Mouse (Mus musculus): ENCODE results near the gene Nek2. TPM values are rescaled to one million over a fixed set of nuclear protein-coding genes. Genes with fewer than 3 reads are reported as not detected.

Gene Nek2
- polyA plus RNA-seq, 1 experiment from 2014 or later: 16.5 TPM

DNA sequence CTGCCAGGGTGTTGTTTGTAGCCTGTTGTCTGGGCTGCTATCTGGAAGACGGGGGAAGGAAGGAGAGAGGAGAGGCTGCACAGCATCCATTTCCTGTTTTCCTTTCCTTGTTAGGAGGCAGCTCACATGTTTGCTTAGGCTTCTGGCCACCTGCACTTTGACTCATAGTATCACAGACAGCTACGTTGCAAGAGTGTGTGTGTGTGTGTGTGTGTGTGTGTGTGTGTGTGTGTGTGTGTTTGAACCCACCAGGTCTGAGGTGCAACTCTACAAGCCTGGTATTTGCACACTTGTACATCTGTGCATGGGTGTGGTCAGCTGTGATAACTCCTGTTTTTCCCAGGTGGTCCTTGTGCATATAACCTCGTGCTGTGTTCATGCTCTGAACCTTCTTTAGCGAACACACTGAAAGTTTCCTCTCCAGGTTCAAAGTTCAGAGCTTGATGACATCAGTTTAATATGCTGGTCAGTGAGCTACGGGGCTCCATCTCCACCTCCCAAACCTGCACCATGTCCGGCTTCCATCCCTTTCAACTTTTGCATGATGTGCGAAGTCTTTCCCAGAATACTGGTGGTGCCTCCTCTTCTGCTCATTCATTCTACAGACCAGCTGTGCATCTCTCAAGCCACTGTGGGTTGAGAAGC is 27.2 kb upstream of the Nek2 start:
- H3K27me3 ChIP-seq (replicated peaks; ENCODE audit: control insufficient read depth, insufficient read depth, low read length): no peaks in the 10 kb centered on the region
- WGBS: 86% methylated on average over 7 of the region's 7 CpGs
- H3K4me3 ChIP-seq (replicated peaks; ENCODE audit: low read length): no peak overlapping the region
- H3K9ac ChIP-seq (replicated peaks; ENCODE audit: low read depth, low read length): no peak overlapping the region
- no peak for ATAC-seq
- H3K36me3 ChIP-seq (ENCODE audit: control insufficient read depth, insufficient read depth): no peaks in the 10 kb centered on the region
- no peak overlapping the region for H3K4me2 ChIP-seq (ENCODE audit: low read length)
- H3K27ac ChIP-seq (ENCODE audit: low read length): no peak overlapping the region
- no peaks in the 10 kb centered on the region for H3K9me3 ChIP-seq (ENCODE audit: control insufficient read depth, low read length)
- H3K4me1 ChIP-seq (replicated peaks; ENCODE audit: control insufficient read depth, insufficient read depth, low read length): no peaks in the 10 kb centered on the region

DNA sequence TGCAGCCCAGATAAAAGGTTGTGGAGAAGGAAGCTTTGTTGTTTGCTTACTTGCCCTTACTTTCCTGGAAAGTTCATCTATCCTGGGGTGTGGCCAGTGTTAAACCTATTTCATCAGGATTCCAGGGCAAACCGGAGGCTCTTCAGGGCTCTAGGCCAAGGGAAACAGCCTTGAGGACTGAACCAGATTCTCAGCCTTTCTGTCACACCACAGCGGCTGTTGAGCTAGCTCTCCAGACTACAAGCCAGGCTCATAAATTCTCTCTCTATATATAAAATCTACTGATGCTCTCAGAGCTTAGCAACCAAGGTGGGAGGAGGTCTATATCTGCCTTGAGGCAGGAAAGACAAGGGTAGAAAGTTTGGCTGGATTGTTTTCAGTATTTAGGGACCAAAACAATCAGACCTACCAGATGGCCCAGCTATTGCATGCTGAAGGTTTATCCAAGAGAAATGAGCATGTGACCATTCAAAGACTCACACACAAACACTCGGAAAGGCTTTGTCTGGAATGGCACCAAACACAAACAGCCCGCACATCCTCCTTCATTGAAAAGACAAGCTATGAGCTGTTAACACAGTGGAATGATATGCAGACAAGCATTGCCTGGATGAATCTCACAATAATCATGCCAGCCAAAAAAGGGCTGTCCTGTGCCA is 24.9 kb upstream of the Nek2 start:
- Histone ChIP-seq H3K4me3 (replicated peaks; ENCODE audit: low read length) (no peak overlapping the region), H3K4me2 (ENCODE audit: low read length) (no peak overlapping the region), H3K4me1 (replicated peaks; ENCODE audit: control insufficient read depth, insufficient read depth, low read length) (no peaks in the 10 kb centered on the region), H3K9me3 (ENCODE audit: control insufficient read depth, low read length) (no peaks in the 10 kb centered on the region), H3K9ac (replicated peaks; ENCODE audit: low read depth, low read length) (no peak overlapping the region), H3K27me3 (replicated peaks; ENCODE audit: control insufficient read depth, insufficient read depth, low read length) (no peaks in the 10 kb centered on the region), H3K36me3 (ENCODE audit: control insufficient read depth, insufficient read depth) (no peaks in the 10 kb centered on the region), H3K27ac (ENCODE audit: low read length) (no peak overlapping the region)
- 84% methylated on average over 4 of the region's 4 CpGs for WGBS
- ATAC-seq: no peak

GRCm38 (mm10) chr1:191802093-191802819 is 19.0 kb upstream of the Nek2 start:
- 62% methylated on average over 9 of the region's 9 CpGs for WGBS
- Histone ChIP-seq H3K36me3 (ENCODE audit: control insufficient read depth, insufficient read depth) (no peaks in the 10 kb centered on the region), H3K9me3 (ENCODE audit: control insufficient read depth, low read length) (no peaks in the 10 kb centered on the region), H3K4me2 (ENCODE audit: low read length) (no peak overlapping the region), H3K9ac (replicated peaks; ENCODE audit: low read depth, low read length) (no peak overlapping the region), H3K27me3 (replicated peaks; ENCODE audit: control insufficient read depth, insufficient read depth, low read length) (no peaks in the 10 kb centered on the region), H3K4me3 (replicated peaks; ENCODE audit: low read length) (no peak overlapping the region), H3K27ac (ENCODE audit: low read length) (no peak overlapping the region), H3K4me1 (replicated peaks; ENCODE audit: control insufficient read depth, insufficient read depth, low read length) (peaks cover 5% of the 10 kb centered on the region; the same call in 1 of the 2 replicates)
- peak; percentile 10; the same call in 1 of the 2 replicates for ATAC-seq

GRCm38 (mm10) chr1:191802820-191803655 is 18.2 kb upstream of the Nek2 start:
- no peak overlapping the region for H3K4me2 ChIP-seq (ENCODE audit: low read length)
- peak; percentile 62; the same call in 1 of the 2 replicates for ATAC-seq
- H3K9me3 ChIP-seq (ENCODE audit: control insufficient read depth, low read length): no peaks in the 10 kb centered on the region
- WGBS: 72% methylated on average over 10 of the region's 10 CpGs
- no peaks in the 10 kb centered on the region for H3K36me3 ChIP-seq (ENCODE audit: control insufficient read depth, insufficient read depth)
- no peak overlapping the region for H3K9ac ChIP-seq (replicated peaks; ENCODE audit: low read depth, low read length)
- no peaks in the 10 kb centered on the region for H3K27me3 ChIP-seq (replicated peaks; ENCODE audit: control insufficient read depth, insufficient read depth, low read length)
- peaks cover 5% of the 10 kb centered on the region; the same call in 1 of the 2 replicates for H3K4me1 ChIP-seq (replicated peaks; ENCODE audit: control insufficient read depth, insufficient read depth, low read length)
- H3K4me3 ChIP-seq (replicated peaks; ENCODE audit: low read length): no peak overlapping the region
- H3K27ac ChIP-seq (ENCODE audit: low read length): no peak overlapping the region

GRCm38 (mm10) chr1:191804747-191805146 is 16.5 kb upstream of the Nek2 start:
- no peak overlapping the region for H3K27ac ChIP-seq (ENCODE audit: low read length)
- H3K4me2 ChIP-seq (ENCODE audit: low read length): no peak overlapping the region
- no peak overlapping the region for H3K9ac ChIP-seq (replicated peaks; ENCODE audit: low read depth, low read length)
- H3K4me1 ChIP-seq (replicated peaks; ENCODE audit: control insufficient read depth, insufficient read depth, low read length): peaks cover 18% of the 10 kb centered on the region
- WGBS: 80% methylated on average over 5 of the region's 5 CpGs
- no peaks in the 10 kb centered on the region for H3K9me3 ChIP-seq (ENCODE audit: control insufficient read depth, low read length)
- H3K36me3 ChIP-seq (ENCODE audit: control insufficient read depth, insufficient read depth): no peaks in the 10 kb centered on the region
- H3K27me3 ChIP-seq (replicated peaks; ENCODE audit: control insufficient read depth, insufficient read depth, low read length): no peaks in the 10 kb centered on the region
- ATAC-seq: no peak
- H3K4me3 ChIP-seq (replicated peaks; ENCODE audit: low read length): no peak overlapping the region

DNA sequence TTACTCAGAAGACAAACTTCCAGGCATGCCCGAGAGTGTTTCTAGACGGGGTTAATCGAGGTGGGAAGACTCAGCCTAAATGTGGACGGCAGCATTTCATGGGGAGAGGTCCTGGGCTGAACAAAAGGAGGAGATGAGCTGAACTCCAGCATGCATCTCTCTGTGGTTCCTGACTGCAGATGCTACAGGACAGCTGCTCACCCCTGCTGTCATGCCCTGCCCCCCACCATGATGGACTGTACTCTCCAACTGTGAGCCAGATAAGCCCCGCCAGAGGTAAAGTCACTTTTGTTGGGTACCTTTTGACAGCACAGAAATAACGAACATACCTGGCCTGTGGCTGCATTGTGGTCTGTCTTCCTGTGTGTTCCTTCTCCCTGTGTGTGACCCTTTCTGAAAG is 15.5 kb upstream of the Nek2 start:
- 88% methylated on average over 6 of the region's 6 CpGs for WGBS
- H3K4me1 ChIP-seq (replicated peaks; ENCODE audit: control insufficient read depth, insufficient read depth, low read length): peaks cover 18% of the 10 kb centered on the region
- no peak overlapping the region for H3K27ac ChIP-seq (ENCODE audit: low read length)
- no peak for ATAC-seq
- no peaks in the 10 kb centered on the region for H3K36me3 ChIP-seq (ENCODE audit: control insufficient read depth, insufficient read depth)
- H3K27me3 ChIP-seq (replicated peaks; ENCODE audit: control insufficient read depth, insufficient read depth, low read length): no peaks in the 10 kb centered on the region
- no peak overlapping the region for H3K9ac ChIP-seq (replicated peaks; ENCODE audit: low read depth, low read length)
- no peaks in the 10 kb centered on the region for H3K9me3 ChIP-seq (ENCODE audit: control insufficient read depth, low read length)
- H3K4me3 ChIP-seq (replicated peaks; ENCODE audit: low read length): no peak overlapping the region
- no peak overlapping the region for H3K4me2 ChIP-seq (ENCODE audit: low read length)

DNA sequence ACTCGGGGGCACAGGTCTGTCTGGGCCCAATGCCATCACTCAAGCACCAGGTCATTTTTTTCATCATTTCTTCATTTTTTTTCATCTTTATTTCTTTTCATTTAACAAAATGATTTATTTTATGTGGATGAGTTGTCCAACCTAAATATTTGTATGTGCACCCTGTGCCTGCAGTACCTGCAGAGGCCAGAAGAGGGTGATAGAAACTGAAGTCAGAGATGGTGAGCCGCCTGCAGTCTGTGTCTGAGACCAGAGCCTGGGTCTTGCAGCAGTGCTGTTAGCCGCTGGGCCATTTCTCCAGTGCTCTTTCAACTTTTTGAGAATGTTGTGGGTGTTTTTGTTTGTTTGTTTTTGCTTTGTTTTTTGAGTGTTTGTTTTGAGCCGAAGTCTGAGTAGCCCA is 14.5 kb upstream of the Nek2 start:
- Histone ChIP-seq H3K4me1 (replicated peaks; ENCODE audit: control insufficient read depth, insufficient read depth, low read length) (peaks cover 18% of the 10 kb centered on the region), H3K27ac (ENCODE audit: low read length) (no peak overlapping the region), H3K4me2 (ENCODE audit: low read length) (no peak overlapping the region), H3K9me3 (ENCODE audit: control insufficient read depth, low read length) (no peaks in the 10 kb centered on the region), H3K36me3 (ENCODE audit: control insufficient read depth, insufficient read depth) (no peaks in the 10 kb centered on the region), H3K9ac (replicated peaks; ENCODE audit: low read depth, low read length) (no peak overlapping the region), H3K4me3 (replicated peaks; ENCODE audit: low read length) (no peak overlapping the region), H3K27me3 (replicated peaks; ENCODE audit: control insufficient read depth, insufficient read depth, low read length) (no peaks in the 10 kb centered on the region)
- WGBS: 97% methylated on average over 4 of the region's 4 CpGs
- no peak for ATAC-seq

DNA sequence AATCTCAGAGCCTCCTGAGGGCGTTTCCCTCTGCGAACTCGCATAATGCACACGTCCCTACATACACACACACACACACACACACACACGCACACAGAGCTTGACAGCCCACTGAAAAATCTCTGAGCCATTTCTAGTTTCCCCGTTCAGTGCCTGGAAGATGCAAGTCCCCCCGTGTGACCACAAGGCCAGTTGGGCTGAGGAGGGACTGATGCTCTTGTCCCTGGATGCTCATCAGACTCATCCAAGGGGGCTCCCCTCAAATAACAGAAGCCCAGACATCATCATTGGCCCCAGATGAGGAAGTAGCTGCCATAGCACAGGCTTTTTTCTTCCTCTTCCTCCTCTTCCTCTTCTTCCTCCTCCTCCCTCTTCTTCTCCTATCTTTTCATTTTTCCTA is 13.3 kb upstream of the Nek2 start:
- H3K27ac ChIP-seq (ENCODE audit: low read length): no peak overlapping the region
- ATAC-seq: no peak
- WGBS: 82% methylated on average over 7 of the region's 7 CpGs
- no peaks in the 10 kb centered on the region for H3K9me3 ChIP-seq (ENCODE audit: control insufficient read depth, low read length)
- H3K9ac ChIP-seq (replicated peaks; ENCODE audit: low read depth, low read length): no peak overlapping the region
- H3K4me2 ChIP-seq (ENCODE audit: low read length): no peak overlapping the region
- H3K36me3 ChIP-seq (ENCODE audit: control insufficient read depth, insufficient read depth): no peaks in the 10 kb centered on the region
- no peaks in the 10 kb centered on the region for H3K27me3 ChIP-seq (replicated peaks; ENCODE audit: control insufficient read depth, insufficient read depth, low read length)
- peaks cover 13% of the 10 kb centered on the region for H3K4me1 ChIP-seq (replicated peaks; ENCODE audit: control insufficient read depth, insufficient read depth, low read length)
- H3K4me3 ChIP-seq (replicated peaks; ENCODE audit: low read length): no peak overlapping the region

All from forebrain, embryonic 16.5 days (tissue).